Mouse (Mus musculus) kidney, embryonic 15.5 days (tissue): ENCODE data around the gene Sema5b. TPM values are rescaled to one million over a fixed set of nuclear protein-coding genes. Genes with fewer than 3 reads are reported as not detected.

Source experiments
- ATAC-seq: fragments of 200-750 bp; cut with Nextera tagmentation; replicated peaks from 2 replicates; pipeline ENCODE4 v1.8.0; 2017; ENCODE audit warnings: moderate TSS enrichment; ENCODE audit not compliant: low FRiP score
- H3K27ac ChIP-seq: fragments of 300-500 bp; sonication (generic); 2 replicates; pipeline ENCODE4 v1.5.1; 2015; ENCODE audit warnings: mild to moderate bottlenecking, inconsistent platforms
- H3K27me3 ChIP-seq: fragments of 300-500 bp; sonication (generic); 2 replicates; pipeline ENCODE4 v1.6.1; 2015; ENCODE audit warnings: inconsistent platforms
- H3K36me3 ChIP-seq: fragments of 300-500 bp; sonication (generic); 2 replicates; pipeline ENCODE4 v1.6.1; 2015; ENCODE audit warnings: inconsistent platforms
- H3K4me1 ChIP-seq: fragments of 300-500 bp; sonication (generic); 2 replicates; pipeline ENCODE4 v1.6.1; 2015; ENCODE audit warnings: inconsistent platforms
- H3K4me2 ChIP-seq: fragments of 300-500 bp; sonication (generic); 2 replicates; pipeline ENCODE4 v1.6.1; 2015; ENCODE audit warnings: moderate library complexity, mild to moderate bottlenecking, inconsistent platforms
- H3K4me3 ChIP-seq: fragments of 300-500 bp; sonication (generic); replicated peaks from 2 replicates; pipeline ENCODE4 v1.5.1; 2015; ENCODE audit warnings: mild to moderate bottlenecking, inconsistent platforms
- H3K9ac ChIP-seq: fragments of 300-500 bp; sonication (generic); 2 replicates; pipeline ENCODE4 v1.6.1; 2015; ENCODE audit warnings: mild to moderate bottlenecking, inconsistent platforms
- H3K9me3 ChIP-seq: fragments of 300-500 bp; sonication (generic); replicated peaks from 2 replicates; pipeline ENCODE4 v1.6.1; 2016; ENCODE audit warnings: inconsistent platforms
- WGBS: fragments of 180-500 bp; shearing (Covaris S2); methylation state at CpG from one replicate; pipeline ENCODE4 v1.1.7; 2015; ENCODE audit warnings: mixed read lengths; 5-methylcytosine and 5-hydroxymethylcytosine counted together
- polyA plus RNA-seq: library from polyadenylated mRNA; unstranded; fragments of >200 nt; fragmentation: Nextera tagmentation; extraction: Ambion mirVana; gene quantifications from 2 replicates; pipeline ENCODE4 v1.2.1, GENCODE M21; 2015

The Sema5b gene
- polyA plus RNA-seq, 1 experiment from 2014 or later: 6.8 TPM

DNA sequence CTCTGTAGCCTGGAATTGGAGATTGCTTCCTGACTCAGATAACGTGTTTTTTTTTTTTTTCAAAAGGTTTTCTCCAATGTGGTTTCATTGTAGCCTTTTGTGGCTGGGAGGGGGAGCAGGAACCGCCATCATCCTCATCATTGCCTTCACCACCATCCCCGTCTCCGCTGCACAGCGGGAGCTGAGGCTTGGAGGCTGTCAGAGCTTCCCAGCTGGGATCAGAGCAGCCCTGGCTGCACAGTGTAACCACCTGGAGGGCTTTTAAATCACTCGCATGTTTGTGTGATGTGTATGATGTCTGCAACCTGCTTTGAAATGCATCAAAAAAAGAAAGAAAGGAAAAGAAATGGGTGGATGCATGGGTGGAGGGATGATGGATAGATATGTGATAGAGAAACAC lies 57.0 kb downstream of the Sema5b start:
- 32% methylated on average over 6 of the region's 6 CpGs for WGBS

DNA sequence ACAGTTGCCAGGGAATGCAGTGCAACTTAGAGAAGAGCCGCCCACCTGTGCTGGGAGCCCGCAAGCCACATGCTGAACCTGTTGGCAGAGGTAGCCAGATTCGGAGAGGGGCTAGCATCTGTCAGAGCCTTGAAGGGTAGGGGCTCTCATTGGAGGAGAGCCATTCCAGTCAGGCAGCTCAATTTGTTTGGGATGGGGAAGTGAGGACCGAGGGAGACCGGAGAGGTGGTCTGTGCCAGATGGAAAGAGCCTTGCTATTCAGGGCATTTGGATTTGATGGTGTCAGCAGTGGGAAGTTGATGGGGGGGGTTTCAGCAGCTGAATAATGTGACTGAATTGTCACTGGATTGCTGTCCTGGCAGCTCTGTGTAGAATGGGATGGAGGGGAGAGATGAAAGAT lies 57.9 kb downstream of the Sema5b start:
- no peaks in the 10 kb centered on the region for H3K36me3 ChIP-seq
- ATAC-seq: no peak
- H3K4me3 ChIP-seq: no peak overlapping the region
- 0 out of 2 replicates have a peak, but pooled peaks cover 13% of the 10 kb centered on the region for H3K27me3 ChIP-seq
- H3K4me2 ChIP-seq: no peak overlapping the region
- peaks cover 34% of the 10 kb centered on the region for H3K4me1 ChIP-seq
- no peaks in the 10 kb centered on the region for H3K9me3 ChIP-seq
- no peak overlapping the region for H3K27ac ChIP-seq
- WGBS: 69% methylated on average over 5 of the region's 5 CpGs
- no peak overlapping the region for H3K9ac ChIP-seq

More for the DNA sequence above, 57.0 kb downstream of the Sema5b start:
- Histone ChIP-seq H3K9me3 (no peaks in the 10 kb centered on the region), H3K4me3 (no peak overlapping the region), H3K4me2 (no peak overlapping the region), H3K27ac (no peak overlapping the region), H3K27me3 (0 out of 2 replicates have a peak, but pooled peaks cover 9% of the 10 kb centered on the region), H3K36me3 (no peaks in the 10 kb centered on the region), H3K9ac (no peak overlapping the region), H3K4me1 (peaks cover 28% of the 10 kb centered on the region)
- no peak for ATAC-seq

DNA sequence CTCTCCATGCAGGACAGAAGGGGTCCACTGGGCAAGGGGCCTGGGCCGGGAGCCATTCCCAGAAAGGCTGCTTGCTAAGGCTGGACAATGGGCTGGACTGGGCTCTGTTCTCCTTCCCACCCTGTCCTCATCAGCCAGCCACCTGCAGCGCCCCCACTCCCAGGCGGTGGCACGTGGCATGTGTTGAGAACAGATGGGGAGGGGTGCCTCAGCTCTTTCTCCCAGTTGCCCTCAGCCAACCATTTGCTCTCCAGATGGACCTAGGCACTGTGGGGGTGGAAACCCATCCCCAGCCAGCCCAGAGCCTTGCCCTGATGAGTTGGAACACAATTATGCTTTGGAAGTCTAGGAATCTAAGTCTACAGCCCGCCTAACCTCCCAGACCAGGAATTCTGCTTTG lies 59.3 kb downstream of the Sema5b start:
- Histone ChIP-seq H3K4me3 (no peak overlapping the region), H3K4me2 (no peak overlapping the region), H3K9ac (no peak overlapping the region), H3K9me3 (no peaks in the 10 kb centered on the region), H3K36me3 (no peaks in the 10 kb centered on the region), H3K27me3 (0 out of 2 replicates have a peak, but pooled peaks cover 9% of the 10 kb centered on the region), H3K27ac (no peak overlapping the region), H3K4me1 (peaks cover 43% of the 10 kb centered on the region)
- 67% methylated on average over 5 of the region's 5 CpGs for WGBS
- no peak for ATAC-seq

DNA sequence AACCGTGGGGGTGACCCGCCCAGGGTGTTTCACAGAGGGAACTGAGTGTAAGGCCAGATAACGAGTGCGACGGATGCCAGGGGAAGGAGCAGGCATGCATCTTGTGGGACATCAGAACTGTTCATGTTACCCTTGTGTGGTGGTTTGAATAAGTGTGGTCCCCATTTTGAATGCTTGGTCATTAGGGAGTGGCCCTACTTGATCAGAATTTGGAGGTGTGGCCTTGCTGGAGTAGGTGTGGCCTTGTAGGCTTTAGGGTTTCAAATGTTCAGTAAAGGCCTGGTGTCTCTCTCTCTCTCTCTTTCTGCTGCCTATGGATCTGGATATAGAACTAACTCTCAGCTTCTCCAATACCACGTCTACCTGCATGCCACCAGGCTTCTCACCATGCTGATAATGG lies 60.5 kb downstream of the Sema5b start:
- Histone ChIP-seq H3K27ac (no peak overlapping the region), H3K4me3 (no peak overlapping the region), H3K4me2 (no peak overlapping the region), H3K4me1 (peaks cover 42% of the 10 kb centered on the region), H3K36me3 (no peaks in the 10 kb centered on the region), H3K9me3 (no peaks in the 10 kb centered on the region), H3K9ac (no peak overlapping the region), H3K27me3 (0 out of 2 replicates have a peak, but pooled peaks cover 9% of the 10 kb centered on the region)
- ATAC-seq: no peak
- 90% methylated on average over 6 of the region's 6 CpGs for WGBS

DNA sequence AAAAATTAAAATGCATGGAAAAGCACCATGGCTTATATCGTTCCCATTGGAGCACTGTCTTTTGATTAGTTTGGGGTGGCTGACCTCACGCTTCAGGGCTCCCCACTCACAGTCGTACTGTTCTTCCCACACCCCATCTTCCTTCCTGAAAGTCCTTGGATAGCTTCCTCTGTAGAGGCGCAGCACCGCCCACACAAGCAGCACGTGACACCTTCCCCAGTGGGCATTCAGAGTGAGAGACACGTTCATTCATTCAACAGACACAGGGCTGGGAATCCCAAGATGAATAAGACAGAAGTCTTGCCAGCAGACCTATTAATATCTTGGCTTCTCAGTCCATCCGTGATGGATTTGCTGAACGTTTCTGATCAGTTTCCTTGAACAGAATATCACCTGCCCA lies 61.6 kb downstream of the Sema5b start:
- no peaks in the 10 kb centered on the region for H3K9me3 ChIP-seq
- peaks cover 31% of the 10 kb centered on the region for H3K4me1 ChIP-seq
- no peak overlapping the region for H3K27ac ChIP-seq
- no peaks in the 10 kb centered on the region for H3K36me3 ChIP-seq
- no peak for ATAC-seq
- no peak overlapping the region for H3K4me3 ChIP-seq
- no peak overlapping the region for H3K9ac ChIP-seq
- 0 out of 2 replicates have a peak, but pooled peaks cover 9% of the 10 kb centered on the region for H3K27me3 ChIP-seq
- 72% methylated on average over 9 of the region's 9 CpGs for WGBS
- no peak overlapping the region for H3K4me2 ChIP-seq

DNA sequence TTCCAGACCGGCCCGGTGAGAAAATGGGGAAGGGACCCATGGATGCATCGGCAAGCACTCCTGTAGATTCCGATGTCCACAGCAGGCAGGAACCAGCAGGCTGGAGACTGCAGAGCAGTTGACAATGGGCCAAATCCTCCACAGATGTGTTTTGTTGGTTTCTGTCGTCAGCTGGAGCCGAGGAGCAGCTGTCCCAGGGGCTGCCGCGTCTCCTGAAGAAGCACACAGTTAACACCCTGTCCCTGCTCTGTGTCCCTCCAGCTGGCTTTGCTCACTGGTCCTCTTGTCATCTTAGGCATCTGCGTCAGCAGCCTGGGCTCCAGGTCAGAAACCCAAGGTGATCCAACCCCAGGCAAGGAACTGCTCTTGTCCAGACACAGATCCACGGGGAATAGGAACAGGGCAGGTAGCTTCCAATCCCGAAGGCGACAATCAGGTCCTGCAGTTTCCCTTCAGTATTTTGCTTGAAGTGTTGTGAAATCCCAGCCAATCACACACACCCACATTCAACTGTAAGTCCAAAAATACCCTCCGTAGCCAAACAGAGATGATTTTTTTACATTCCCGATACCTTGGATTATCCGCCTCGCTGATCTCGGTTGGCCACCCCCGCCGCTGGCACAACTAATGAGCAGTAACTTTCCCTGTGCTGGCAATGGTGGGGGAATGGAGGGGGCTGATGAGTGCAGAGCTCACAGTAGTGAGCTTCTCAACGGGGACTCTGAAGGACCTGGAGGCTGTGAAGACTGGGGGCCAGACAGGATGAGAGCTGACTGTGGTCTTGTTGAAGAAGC lies 63.0 kb downstream of the Sema5b start:
- ATAC-seq: peak; percentile 64
- no peaks in the 10 kb centered on the region for H3K36me3 ChIP-seq
- WGBS: 44% methylated on average over 20 of the region's 20 CpGs
- H3K4me3 ChIP-seq: no peak overlapping the region
- no peaks in the 10 kb centered on the region for H3K9me3 ChIP-seq
- H3K27me3 ChIP-seq: 0 out of 2 replicates have a peak, but pooled peaks cover 9% of the 10 kb centered on the region
- H3K4me2 ChIP-seq: peak overlapping the region; percentile 30
- peaks cover 31% of the 10 kb centered on the region for H3K4me1 ChIP-seq
- no peak overlapping the region for H3K9ac ChIP-seq
- H3K27ac ChIP-seq: peak overlapping the region; percentile 7; the same call in 1 of the 2 replicates

DNA sequence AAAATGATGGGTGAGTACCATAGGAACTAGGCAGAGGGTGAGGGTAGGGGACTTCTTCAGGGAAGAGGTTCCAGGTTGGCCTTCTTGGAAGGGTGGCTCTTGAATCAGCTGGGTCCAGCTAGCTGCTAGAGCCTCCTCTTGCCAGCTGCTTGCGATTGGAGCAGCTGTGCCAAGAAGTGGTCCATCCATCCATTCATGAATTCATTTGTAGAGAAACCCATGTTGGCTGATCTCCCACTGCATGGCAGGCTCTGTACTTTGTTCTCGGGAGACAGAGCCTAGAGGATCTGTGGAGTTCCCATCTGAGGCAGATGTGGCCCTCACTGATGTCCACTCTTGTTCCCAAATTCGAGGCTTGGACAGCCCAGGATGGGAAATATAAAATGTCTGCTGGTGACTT lies 66.3 kb downstream of the Sema5b start:
- Histone ChIP-seq H3K9me3 (no peaks in the 10 kb centered on the region), H3K9ac (no peak overlapping the region), H3K27ac (no peak overlapping the region), H3K27me3 (0 out of 2 replicates have a peak, but pooled peaks cover 8% of the 10 kb centered on the region), H3K4me1 (peaks cover 28% of the 10 kb centered on the region), H3K36me3 (no peaks in the 10 kb centered on the region), H3K4me3 (no peak overlapping the region), H3K4me2 (no peak overlapping the region)
- WGBS: 86% methylated on average over 3 of the region's 3 CpGs
- ATAC-seq: no peak

DNA sequence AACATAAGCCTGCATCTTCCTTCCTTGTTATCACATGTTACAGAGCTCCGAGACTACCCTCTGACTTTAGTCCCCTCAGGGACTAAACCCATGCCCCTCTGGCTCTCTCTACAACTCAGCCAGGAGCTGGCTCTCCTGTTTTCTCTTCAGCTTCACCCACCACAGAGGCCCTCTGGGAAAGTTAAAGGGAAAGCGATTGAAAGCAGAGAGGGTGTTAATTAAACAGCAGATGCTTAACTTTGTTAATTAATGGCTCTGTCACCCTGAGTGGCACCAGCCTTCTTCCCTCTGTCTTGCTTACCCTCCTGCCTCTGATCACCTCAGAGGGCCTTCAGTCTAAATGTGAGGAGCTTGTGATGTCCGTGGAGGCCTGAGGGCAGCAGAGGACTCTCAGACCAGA lies 67.3 kb downstream of the Sema5b start:
- Histone ChIP-seq H3K9me3 (no peaks in the 10 kb centered on the region), H3K4me1 (peaks cover 31% of the 10 kb centered on the region), H3K4me3 (no peak overlapping the region), H3K27me3 (0 out of 2 replicates have a peak, but pooled peaks cover 4% of the 10 kb centered on the region), H3K9ac (no peak overlapping the region), H3K27ac (no peak overlapping the region), H3K36me3 (no peaks in the 10 kb centered on the region), H3K4me2 (no peak overlapping the region)
- no peak for ATAC-seq
- 48% methylated on average over 3 of the region's 3 CpGs for WGBS

DNA sequence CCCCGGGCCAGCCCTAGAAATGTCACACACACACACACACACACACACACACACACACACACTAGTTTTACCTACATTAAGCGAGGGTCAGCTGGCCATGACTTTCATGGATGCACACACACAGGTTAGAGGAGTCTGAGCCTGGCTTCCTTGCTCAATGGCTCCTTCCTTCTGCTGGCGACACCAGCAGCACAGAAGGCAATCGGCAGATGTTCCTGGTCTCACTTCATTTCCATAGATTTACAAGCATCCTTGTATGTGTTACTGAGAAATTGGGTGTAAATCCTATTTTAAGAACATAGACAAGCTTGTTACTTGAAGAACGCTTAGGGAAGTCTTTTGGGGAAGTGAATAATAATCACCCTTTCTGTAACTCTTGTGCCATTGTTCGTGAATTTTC lies 68.6 kb downstream of the Sema5b start:
- Histone ChIP-seq H3K4me3 (no peak overlapping the region), H3K36me3 (no peaks in the 10 kb centered on the region), H3K9ac (no peak overlapping the region), H3K4me2 (no peak overlapping the region), H3K4me1 (peaks cover 31% of the 10 kb centered on the region), H3K27ac (no peak overlapping the region), H3K9me3 (no peaks in the 10 kb centered on the region), H3K27me3 (no peaks in the 10 kb centered on the region)
- ATAC-seq: no peak
- 73% methylated on average over 6 of the region's 6 CpGs for WGBS

DNA sequence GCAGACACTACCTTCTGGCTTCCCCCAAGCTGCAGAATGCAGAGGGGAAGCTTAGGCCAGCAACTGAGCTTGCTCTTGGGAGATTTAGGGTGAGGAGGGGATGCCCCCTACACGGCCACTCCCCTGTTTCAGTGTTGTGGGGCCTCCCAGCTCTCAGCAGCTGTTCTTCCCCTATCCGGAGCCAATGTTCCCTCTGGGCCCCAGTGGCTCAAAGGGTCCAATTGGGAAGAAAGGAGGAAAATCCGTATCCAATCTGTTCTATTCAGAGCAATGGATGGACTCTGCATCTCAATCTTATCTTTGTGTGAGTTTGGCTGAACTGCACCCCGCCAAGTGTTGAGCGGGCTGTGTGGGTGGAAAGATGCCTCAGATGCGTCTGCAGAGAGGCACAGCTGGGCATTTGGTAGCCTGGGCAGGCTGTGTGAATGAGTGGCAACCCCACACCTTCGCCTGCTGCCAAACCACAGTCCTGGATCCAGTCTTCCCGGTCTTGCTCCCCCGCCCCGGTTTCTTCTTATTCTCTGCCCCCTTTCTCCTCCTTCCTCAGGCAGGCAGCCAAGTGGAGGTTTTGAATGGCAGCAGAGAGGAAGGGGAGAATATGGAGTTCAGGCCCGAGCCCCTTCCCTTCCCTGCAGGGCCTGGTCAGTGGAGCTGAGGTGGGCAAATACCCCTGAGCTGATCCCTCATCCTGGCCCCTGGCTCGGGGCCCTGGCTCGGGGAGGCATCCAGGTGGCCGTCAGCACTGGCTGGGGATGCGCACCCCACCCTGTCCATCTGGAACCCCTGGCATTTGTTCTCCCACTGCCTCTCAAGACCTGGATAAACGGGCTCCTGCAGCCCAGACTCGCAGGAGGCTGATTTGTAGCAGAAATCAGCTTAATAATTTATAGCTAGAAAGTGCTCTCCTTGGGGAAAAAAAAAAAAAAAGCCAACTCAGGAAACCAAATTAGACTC lies 73.2 kb downstream of the Sema5b start:
- peaks cover 5% of the 10 kb centered on the region; the same call in 1 of the 2 replicates for H3K27me3 ChIP-seq
- H3K27ac ChIP-seq: peak overlapping the region; percentile 71
- H3K4me2 ChIP-seq: peak overlapping the region; percentile 24
- H3K4me1 ChIP-seq: peaks cover 28% of the 10 kb centered on the region
- no peak overlapping the region for H3K9ac ChIP-seq
- 38% methylated on average over 17 of the region's 17 CpGs for WGBS
- H3K4me3 ChIP-seq: no peak overlapping the region
- no peak; the same call in 1 of the 2 replicates for ATAC-seq
- no peaks in the 10 kb centered on the region for H3K9me3 ChIP-seq
- H3K36me3 ChIP-seq: no peaks in the 10 kb centered on the region

DNA sequence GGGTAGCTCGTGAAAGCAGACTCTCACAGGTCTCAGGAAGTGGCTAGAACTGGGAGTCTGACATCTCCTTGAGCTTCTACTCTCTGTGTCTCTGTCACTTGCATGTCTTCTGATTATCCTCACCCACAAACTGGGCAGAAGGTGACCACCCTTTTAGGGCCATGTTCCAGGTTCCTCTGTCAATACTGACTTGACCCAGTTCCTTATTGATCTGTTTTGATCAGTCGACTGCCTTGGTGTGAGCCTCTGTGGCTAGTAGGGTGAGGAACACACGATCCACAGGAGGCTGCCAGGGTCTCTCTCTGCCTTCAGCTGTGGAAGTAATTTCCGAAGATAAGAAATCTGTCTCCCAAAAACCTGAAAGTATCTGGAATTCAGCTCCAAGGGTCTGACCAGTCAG lies 76.8 kb downstream of the Sema5b start:
- no peak overlapping the region for H3K4me2 ChIP-seq
- H3K27ac ChIP-seq: no peak overlapping the region
- no peak overlapping the region for H3K9ac ChIP-seq
- peaks cover 5% of the 10 kb centered on the region; the same call in 1 of the 2 replicates for H3K27me3 ChIP-seq
- peaks cover 26% of the 10 kb centered on the region for H3K4me1 ChIP-seq
- H3K9me3 ChIP-seq: no peaks in the 10 kb centered on the region
- no peaks in the 10 kb centered on the region for H3K36me3 ChIP-seq
- ATAC-seq: no peak
- WGBS: 81% methylated on average over 4 of the region's 4 CpGs
- H3K4me3 ChIP-seq: no peak overlapping the region

DNA sequence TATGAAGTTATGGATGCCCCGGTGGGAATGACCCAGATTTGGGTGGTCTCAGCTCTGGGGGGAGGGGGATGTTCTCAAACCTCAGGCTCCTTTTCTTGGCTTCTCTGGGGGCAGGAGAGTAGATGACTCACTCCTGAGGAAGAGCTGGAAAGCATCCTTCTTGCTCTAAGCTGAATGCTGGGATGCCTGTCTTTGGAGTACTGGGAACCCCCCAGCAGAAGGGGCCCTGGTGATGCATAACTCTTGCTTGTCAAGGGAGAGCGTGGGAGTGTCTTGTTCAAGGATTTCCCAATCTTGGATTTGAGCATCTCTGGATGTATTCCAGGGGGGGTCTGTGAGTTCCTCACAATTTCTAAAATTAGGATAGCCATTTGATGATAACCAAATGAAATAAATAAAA lies 82.1 kb downstream of the Sema5b start:
- Histone ChIP-seq H3K9ac (no peak overlapping the region), H3K27me3 (no peaks in the 10 kb centered on the region), H3K27ac (no peak overlapping the region), H3K4me3 (no peak overlapping the region), H3K9me3 (no peaks in the 10 kb centered on the region), H3K36me3 (no peaks in the 10 kb centered on the region), H3K4me2 (no peak overlapping the region), H3K4me1 (peaks cover 15% of the 10 kb centered on the region)
- ATAC-seq: no peak
- whole genome bisulfite sequencing: 75% methylated on average over 2 of the region's 2 CpGs
